Mouse (Mus musculus): ENCODE data around the gene Sult2a5. TPM values are rescaled to one million over a fixed set of nuclear protein-coding genes. Genes with fewer than 3 reads are reported as not detected.

The Sult2a5 gene
- polyA plus RNA-seq (2015; fragmentation: Nextera tagmentation; extraction: Ambion mirVana) = not detected in 2 replicates

- Histone ChIP-seq H3K36me3 (no peaks in the 10 kb centered on the region), H3K9ac (no peak within 1 kb of the TSS), H3K9me3 (no peaks in the 10 kb centered on the region), H3K27ac (no peak within 1 kb of the TSS), H3K4me3 (replicated peaks) (no peak within 1 kb of the TSS), H3K27me3 (replicated peaks) (no peaks in the 10 kb centered on the region), H3K4me1 (replicated peaks) (no peaks in the 10 kb centered on the region), H3K4me2 (replicated peaks) (no peak within 1 kb of the TSS)
- no peak for ATAC-seq
These were observed at the start of gene Sult2a5 for GRCm38 (mm10) chr7:13623667-13624066. Gene Sult2a5, plus strand, starts transcription at chr7:13623967.

Other genes with a start within 250 kb of the Sult2a5 start
- not detected in 2 replicates for gene Cabp5, start 225.8 kb upstream of the Sult2a5 start, polyA plus RNA-seq (2015; fragmentation: Nextera tagmentation; extraction: Ambion mirVana)
- not detected in 2 replicates for gene Bsph1, start 173.1 kb upstream of the Sult2a5 start, polyA plus RNA-seq (2015; fragmentation: Nextera tagmentation; extraction: Ambion mirVana)
- gene Bsph2, start 52.9 kb upstream of the Sult2a5 start, polyA plus RNA-seq (2015; fragmentation: Nextera tagmentation; extraction: Ambion mirVana) = not detected in 2 replicates
- gene Sult2a2, start 109.5 kb downstream of the Sult2a5 start, polyA plus RNA-seq (2015; fragmentation: Nextera tagmentation; extraction: Ambion mirVana) = not detected in 2 replicates
- not detected in 2 replicates for gene Sult2a1, start 213.4 kb downstream of the Sult2a5 start, polyA plus RNA-seq (2015; fragmentation: Nextera tagmentation; extraction: Ambion mirVana)